Mouse (Mus musculus) heart, embryonic 13.5 days (tissue): ENCODE data around the gene Smtnl2. TPM values are rescaled to one million over a fixed set of nuclear protein-coding genes. Genes with fewer than 3 reads are reported as not detected.

Experiments used
- ATAC-seq: fragments of 200-750 bp; cut with Nextera tagmentation; 2 replicates; pipeline ENCODE4 v1.8.0; 2017; ENCODE audit warnings: moderate TSS enrichment; ENCODE audit not compliant: insufficient number of reproducible peaks, low FRiP score, low TSS enrichment; ENCODE audit errors: extremely low read depth
- H3K27ac ChIP-seq: fragments of 300-500 bp; sonication (generic); replicated peaks from 2 replicates; pipeline ENCODE4 v1.5.1; 2015; ENCODE audit warnings: moderate library complexity, mild to moderate bottlenecking, inconsistent platforms
- H3K27me3 ChIP-seq: fragments of 300-500 bp; sonication (generic); replicated peaks from 2 replicates; pipeline ENCODE4 v1.6.1; 2015; ENCODE audit warnings: mild to moderate bottlenecking, inconsistent platforms
- H3K36me3 ChIP-seq: fragments of 300-500 bp; sonication (generic); 2 replicates; pipeline ENCODE4 v1.6.1; 2015; ENCODE audit warnings: mild to moderate bottlenecking, inconsistent platforms
- H3K4me1 ChIP-seq: fragments of 300-500 bp; sonication (generic); 2 replicates; pipeline ENCODE4 v1.6.1; 2015; ENCODE audit warnings: inconsistent platforms
- H3K4me2 ChIP-seq: fragments of 300-500 bp; sonication (generic); 2 replicates; pipeline ENCODE4 v1.6.1; 2015; ENCODE audit warnings: inconsistent platforms, mild to moderate bottlenecking, moderate library complexity
- H3K4me3 ChIP-seq: fragments of 300-500 bp; sonication (generic); 2 replicates; pipeline ENCODE4 v1.5.1; 2015; ENCODE audit warnings: moderate library complexity, mild to moderate bottlenecking, inconsistent platforms
- H3K9ac ChIP-seq: fragments of 300-500 bp; sonication (generic); 2 replicates; pipeline ENCODE4 v1.6.1; 2015; ENCODE audit warnings: inconsistent platforms, mild to moderate bottlenecking, moderate library complexity
- H3K9me3 ChIP-seq: fragments of 300-500 bp; sonication (generic); 2 replicates; pipeline ENCODE4 v1.6.1; 2016; ENCODE audit warnings: inconsistent platforms
- WGBS: fragments of 180-500 bp; shearing (Covaris S2); methylation state at CpG from one replicate; pipeline ENCODE4 v1.1.7; 2015; ENCODE audit warnings: mixed read lengths; 5-methylcytosine and 5-hydroxymethylcytosine counted together
- polyA plus RNA-seq: library from polyadenylated mRNA; unstranded; fragments of >200 nt; fragmentation: Nextera tagmentation; extraction: Ambion mirVana; gene quantifications from 2 replicates; pipeline ENCODE4 v1.2.1, GENCODE M21; 2015

The Smtnl2 gene
- polyA plus RNA-seq, 1 experiment from 2014 or later, result 145 TPM

GRCm38 (mm10) chr11:72396621-72397020 is 14.9 kb downstream of the Smtnl2 start:
- no peak overlapping the region for H3K4me3 ChIP-seq
- 0 out of 2 replicates have a peak overlapping the region, but pooled peaks have one; percentile 2 for H3K9ac ChIP-seq
- WGBS, result 47% methylated on average over 7 of the region's 7 CpGs
- H3K27me3 ChIP-seq, result no peaks in the 10 kb centered on the region
- 0 out of 2 replicates have a peak, but pooled peaks have one; percentile 16 for ATAC-seq
- peak overlapping the region; percentile 44 for H3K4me2 ChIP-seq
- no peaks in the 10 kb centered on the region for H3K9me3 ChIP-seq
- H3K36me3 ChIP-seq, result peaks cover 95% of the 10 kb centered on the region
- H3K27ac ChIP-seq, result peak overlapping the region; percentile 94
- peaks cover 82% of the 10 kb centered on the region for H3K4me1 ChIP-seq

GRCm38 (mm10) chr11:72395652-72396051 is 15.9 kb downstream of the Smtnl2 start:
- Histone ChIP-seq H3K9ac (no peak overlapping the region), H3K9me3 (no peaks in the 10 kb centered on the region), H3K4me1 (peaks cover 72% of the 10 kb centered on the region)

GRCm38 (mm10) chr11:72394694-72395093 is 16.8 kb downstream of the Smtnl2 start:
- Histone ChIP-seq H3K9me3 (no peaks in the 10 kb centered on the region), H3K27ac (peak overlapping the region; percentile 94), H3K27me3 (no peaks in the 10 kb centered on the region), H3K4me3 (no peak overlapping the region), H3K4me1 (peaks cover 64% of the 10 kb centered on the region), H3K36me3 (peaks cover 95% of the 10 kb centered on the region), H3K4me2 (no peak overlapping the region), H3K9ac (no peak overlapping the region)
- 47% methylated on average over 2 of the region's 2 CpGs for WGBS
- no peak for ATAC-seq

More at GRCm38 (mm10) chr11:72395652-72396051, 15.9 kb downstream of the Smtnl2 start:
- H3K4me2 ChIP-seq, result no peak overlapping the region
- H3K27me3 ChIP-seq, result no peaks in the 10 kb centered on the region
- peak overlapping the region; percentile 94 for H3K27ac ChIP-seq
- ATAC-seq, result no peak
- WGBS, result 35% methylated on average over 6 of the region's 6 CpGs
- peaks cover 95% of the 10 kb centered on the region for H3K36me3 ChIP-seq
- no peak overlapping the region for H3K4me3 ChIP-seq

- WGBS, result 52% methylated on average over 5 of the region's 5 CpGs
- H3K27ac ChIP-seq, result peak overlapping the region; percentile 94
- H3K4me2 ChIP-seq, result no peak overlapping the region
- H3K9me3 ChIP-seq, result no peaks in the 10 kb centered on the region
- H3K27me3 ChIP-seq, result no peaks in the 10 kb centered on the region
- peaks cover 55% of the 10 kb centered on the region for H3K4me1 ChIP-seq
- no peak overlapping the region for H3K4me3 ChIP-seq
- ATAC-seq, result no peak
- peaks cover 95% of the 10 kb centered on the region for H3K36me3 ChIP-seq
- no peak overlapping the region for H3K9ac ChIP-seq
Measured at GRCm38 (mm10) chr11:72393669-72394068, 17.8 kb downstream of the Smtnl2 start.

- no peaks in the 10 kb centered on the region for H3K27me3 ChIP-seq
- no peak overlapping the region for H3K4me2 ChIP-seq
- peaks cover 51% of the 10 kb centered on the region for H3K4me1 ChIP-seq
Measured at GRCm38 (mm10) chr11:72393243-72393642, 18.3 kb downstream of the Smtnl2 start.

GRCm38 (mm10) chr11:72391181-72391580 is 20.3 kb downstream of the Smtnl2 start:
- Histone ChIP-seq H3K27ac (no peak overlapping the region), H3K4me2 (no peak overlapping the region), H3K9ac (no peak overlapping the region), H3K4me3 (no peak overlapping the region), H3K27me3 (no peaks in the 10 kb centered on the region), H3K36me3 (peaks cover 94% of the 10 kb centered on the region), H3K4me1 (peaks cover 30% of the 10 kb centered on the region), H3K9me3 (no peaks in the 10 kb centered on the region)
- WGBS, result 88% methylated on average over 13 of the region's 13 CpGs
- ATAC-seq, result no peak

More at GRCm38 (mm10) chr11:72393243-72393642, 18.3 kb downstream of the Smtnl2 start:
- Histone ChIP-seq H3K9ac (no peak overlapping the region), H3K27ac (0 out of 2 replicates have a peak overlapping the region, but pooled peaks have one; percentile 94), H3K9me3 (no peaks in the 10 kb centered on the region), H3K36me3 (peaks cover 97% of the 10 kb centered on the region), H3K4me3 (no peak overlapping the region)
- WGBS, result 91% methylated on average over 3 of the region's 3 CpGs
- ATAC-seq, result no peak

GRCm38 (mm10) chr11:72389407-72390142 is 21.9 kb downstream of the Smtnl2 start:
- Histone ChIP-seq H3K9ac (no peak overlapping the region), H3K4me2 (no peak overlapping the region), H3K27ac (peak overlapping the region; percentile 16; the same call in 1 of the 2 replicates), H3K4me3 (no peak overlapping the region), H3K4me1 (peaks cover 14% of the 10 kb centered on the region), H3K36me3 (peaks cover 80% of the 10 kb centered on the region), H3K27me3 (no peaks in the 10 kb centered on the region), H3K9me3 (no peaks in the 10 kb centered on the region)
- no peak for ATAC-seq
- WGBS, result 88% methylated on average over 7 of the region's 7 CpGs

GRCm38 (mm10) chr11:72388113-72388529 is 23.4 kb downstream of the Smtnl2 start:
- no peaks in the 10 kb centered on the region; the same call in 1 of the 2 replicates for H3K4me1 ChIP-seq
- H3K27ac ChIP-seq, result no peak overlapping the region
- H3K9ac ChIP-seq, result no peak overlapping the region
- H3K9me3 ChIP-seq, result no peaks in the 10 kb centered on the region
- WGBS, result 91% methylated on average over 6 of the region's 6 CpGs
- H3K36me3 ChIP-seq, result peaks cover 65% of the 10 kb centered on the region
- no peak for ATAC-seq
- no peak overlapping the region for H3K4me3 ChIP-seq
- no peaks in the 10 kb centered on the region for H3K27me3 ChIP-seq
- no peak overlapping the region for H3K4me2 ChIP-seq

- WGBS, result 70% methylated on average over 4 of the region's 4 CpGs
- H3K27me3 ChIP-seq, result no peaks in the 10 kb centered on the region
- no peak overlapping the region for H3K9ac ChIP-seq
- no peak for ATAC-seq
- no peak overlapping the region for H3K4me2 ChIP-seq
- 0 out of 2 replicates have a peak, but pooled peaks cover under 1% of the 10 kb centered on the region for H3K36me3 ChIP-seq
- peaks cover 11% of the 10 kb centered on the region for H3K4me1 ChIP-seq
- H3K27ac ChIP-seq, result no peak overlapping the region
- no peaks in the 10 kb centered on the region for H3K9me3 ChIP-seq
- no peak overlapping the region for H3K4me3 ChIP-seq
Measured at GRCm38 (mm10) chr11:72379351-72379750, 32.2 kb downstream of the Smtnl2 start.

GRCm38 (mm10) chr11:72378222-72378621 is 33.3 kb downstream of the Smtnl2 start:
- H3K9ac ChIP-seq, result no peak overlapping the region
- H3K27ac ChIP-seq, result no peak overlapping the region
- H3K4me1 ChIP-seq, result peaks cover 11% of the 10 kb centered on the region
- H3K9me3 ChIP-seq, result no peaks in the 10 kb centered on the region
- H3K4me2 ChIP-seq, result no peak overlapping the region
- H3K27me3 ChIP-seq, result no peaks in the 10 kb centered on the region
- 0 out of 2 replicates have a peak, but pooled peaks cover 2% of the 10 kb centered on the region for H3K36me3 ChIP-seq
- ATAC-seq, result no peak
- WGBS, result 57% methylated on average over 7 of the region's 7 CpGs
- no peak overlapping the region for H3K4me3 ChIP-seq

GRCm38 (mm10) chr11:72376562-72376961 is 35.0 kb downstream of the Smtnl2 start:
- H3K27ac ChIP-seq, result 0 out of 2 replicates have a peak overlapping the region, but pooled peaks have one; percentile 15
- no peaks in the 10 kb centered on the region for H3K9me3 ChIP-seq
- no peak overlapping the region for H3K4me2 ChIP-seq
- H3K27me3 ChIP-seq, result no peaks in the 10 kb centered on the region
- no peak overlapping the region for H3K4me3 ChIP-seq
- H3K9ac ChIP-seq, result no peak overlapping the region
- no peak for ATAC-seq
- 0 out of 2 replicates have a peak, but pooled peaks cover 2% of the 10 kb centered on the region for H3K36me3 ChIP-seq
- 48% methylated on average over 2 of the region's 2 CpGs for WGBS
- H3K4me1 ChIP-seq, result peaks cover 11% of the 10 kb centered on the region
